Mouse (Mus musculus) cerebellum, postnatal 36 days (tissue): ENCODE data around the gene Gm11596.
"Not testable (repeated sequence)": the region's sequence is repeated elsewhere in the genome, so short reads cannot be mapped to it uniquely, and the experiment has no call there.

Experiments
- DNase-seq, 2 experiments: peaks; one replicate each; pipeline ENCODE4 v3.0.0; 2021 to 2022; ENCODE audit warnings: mixed read lengths in 2 of 2

Gm11596 gene

DNA sequence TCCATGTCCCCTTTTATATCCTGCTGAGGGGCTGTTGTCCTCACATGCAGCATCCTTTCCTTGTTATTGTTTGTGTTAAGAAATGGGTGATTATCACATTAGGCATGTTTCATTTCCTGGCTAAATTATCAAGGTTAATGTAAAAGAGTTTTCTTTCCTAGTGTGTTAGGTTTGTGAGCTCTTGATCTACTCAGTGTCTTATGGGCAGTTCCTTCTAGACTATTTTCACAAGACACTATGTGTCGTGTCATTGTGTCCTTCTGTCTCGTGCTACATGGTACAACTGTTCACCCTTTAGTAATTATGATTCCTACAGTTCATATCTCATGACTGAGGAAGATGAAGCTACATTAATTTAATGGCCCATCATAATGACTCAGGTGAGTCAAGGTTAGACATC, at the start of gene Gm11596:
Gm11596 (minus strand) TSS at position 101 of the 400 bp plus-strand sequence.
- DNase-seq: no peak

DNA sequence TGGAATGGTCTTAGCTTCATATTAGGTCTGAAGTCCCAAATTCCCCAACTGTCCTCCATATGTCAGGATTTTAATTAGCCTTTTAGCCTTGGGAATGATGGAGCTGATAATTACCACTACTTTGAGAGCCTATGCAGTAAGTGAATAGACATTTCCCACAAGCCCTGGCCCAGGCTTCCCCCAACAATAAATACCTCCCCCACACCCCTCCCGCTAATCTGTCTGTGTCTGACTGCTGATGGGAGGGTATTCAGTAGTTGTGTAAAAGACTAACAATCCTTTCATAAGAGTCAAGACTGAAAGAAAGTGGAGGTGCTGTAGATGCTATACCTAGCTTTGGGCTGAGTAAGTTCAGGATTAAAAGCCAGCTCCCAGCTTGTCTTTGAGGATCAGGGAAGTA, 48.9 kb upstream of the Gm11596 start:
- no peak for DNase-seq

- no peak for DNase-seq
Observed at GRCm38 (mm10) chr11:99837966-99838365, 44.7 kb upstream of the Gm11596 start, which contains the start of gene 2300003K06Rik. Gene 2300003K06Rik, minus strand, starts transcription at chr11:99838066.

- not testable (repeated sequence) for DNase-seq
Observed at GRCm38 (mm10) chr11:99815566-99815965, 22.3 kb upstream of the Gm11596 start, which contains the start of gene Gm11564. Gene Gm11564, minus strand, starts transcription at chr11:99815666.

DNA sequence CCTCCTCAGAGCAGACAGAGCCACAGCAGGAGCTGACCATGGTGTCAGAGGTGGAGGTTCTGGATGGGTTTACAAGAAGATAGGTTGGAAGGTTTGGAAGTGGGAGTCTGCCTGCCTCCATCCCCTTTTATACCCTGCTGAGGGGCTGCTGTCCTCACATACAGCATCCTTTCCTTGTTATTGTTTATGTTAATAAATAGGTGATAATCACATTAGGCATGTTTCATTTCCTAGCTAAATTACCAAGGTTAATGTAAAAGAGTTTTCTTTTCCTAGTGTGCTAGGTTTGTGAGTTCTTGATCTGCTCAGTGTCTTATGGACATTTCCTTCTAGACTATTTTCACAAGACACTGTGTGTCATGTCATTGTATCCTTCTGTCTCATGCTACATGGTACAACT, 16.5 kb upstream of the Gm11596 start, which contains the start of gene Krtap4-13:
Krtap4-13 (minus strand) TSS at position 101 of the 400 bp plus-strand sequence.
- DNase-seq: not testable (repeated sequence)

GRCm38 (mm10) chr11:99804346-99804745, 11.1 kb upstream of the Gm11596 start, which contains the start of gene Gm11554:
Gene Gm11554, minus strand, starts transcription at chr11:99804446.
- not testable (repeated sequence) for DNase-seq

GRCm38 (mm10) chr11:99798832-99799231, 5.6 kb upstream of the Gm11596 start, which contains the start of gene Gm11569:
Gene Gm11569, minus strand, starts transcription at chr11:99798932.
- DNase-seq: not testable (repeated sequence)

DNA sequence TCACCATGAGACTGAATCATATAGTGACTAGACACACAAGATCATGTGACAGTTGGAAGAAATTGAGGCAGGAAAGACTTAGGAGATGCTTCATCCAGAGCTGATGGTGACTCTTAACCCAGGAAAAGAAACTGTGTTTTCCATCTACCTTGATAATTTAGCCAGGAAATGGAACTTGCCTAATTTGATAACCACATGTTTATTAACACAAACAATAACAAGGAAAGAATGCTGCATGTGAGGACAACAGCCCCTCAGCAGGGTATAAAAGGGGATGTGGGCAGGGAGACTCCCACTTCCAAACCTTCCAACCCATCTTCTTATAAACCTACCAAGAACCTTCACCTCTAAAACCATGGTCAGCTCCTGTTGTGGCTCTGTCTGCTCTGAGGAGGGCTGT, 8.4 kb downstream of the Gm11596 start, which contains the start of gene Krtap4-9:
Krtap4-9 (plus strand) TSS at position 301 of the 400 bp plus-strand sequence.
- not testable (repeated sequence) for DNase-seq

- DNase-seq: no peak
Observed at GRCm38 (mm10) chr11:99780604-99781003, 12.7 kb downstream of the Gm11596 start, which contains the start of gene Krtap4-8. Gene Krtap4-8, minus strand, starts transcription at chr11:99780704.

GRCm38 (mm10) chr11:99778401-99778800, 14.9 kb downstream of the Gm11596 start:
- DNase-seq: no peak

GRCm38 (mm10) chr11:99772813-99773212, 20.5 kb downstream of the Gm11596 start, which contains the start of gene Gm11595:
Gene Gm11595, minus strand, starts transcription at chr11:99772913.
- not testable (repeated sequence) for DNase-seq

DNA sequence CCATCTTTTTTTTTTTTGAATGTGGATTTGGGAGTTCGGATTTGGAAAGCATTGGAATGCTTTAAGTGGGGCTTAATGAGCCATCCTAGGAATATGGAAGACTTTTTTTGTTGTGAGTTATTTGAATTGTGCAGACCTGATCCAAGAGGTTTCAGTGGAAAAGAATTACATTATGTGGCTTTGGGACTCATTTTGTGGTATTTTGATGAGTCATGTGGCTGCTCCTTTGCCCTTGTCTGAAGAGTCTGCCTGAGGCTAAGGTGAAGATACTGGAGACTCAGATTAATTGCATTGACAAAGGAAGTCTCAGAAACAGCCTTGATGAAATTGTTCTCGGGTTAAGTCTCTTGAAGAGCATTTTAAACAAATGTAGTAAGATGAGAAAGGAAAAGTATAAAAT, 24.9 kb downstream of the Gm11596 start:
- no peak for DNase-seq

DNA sequence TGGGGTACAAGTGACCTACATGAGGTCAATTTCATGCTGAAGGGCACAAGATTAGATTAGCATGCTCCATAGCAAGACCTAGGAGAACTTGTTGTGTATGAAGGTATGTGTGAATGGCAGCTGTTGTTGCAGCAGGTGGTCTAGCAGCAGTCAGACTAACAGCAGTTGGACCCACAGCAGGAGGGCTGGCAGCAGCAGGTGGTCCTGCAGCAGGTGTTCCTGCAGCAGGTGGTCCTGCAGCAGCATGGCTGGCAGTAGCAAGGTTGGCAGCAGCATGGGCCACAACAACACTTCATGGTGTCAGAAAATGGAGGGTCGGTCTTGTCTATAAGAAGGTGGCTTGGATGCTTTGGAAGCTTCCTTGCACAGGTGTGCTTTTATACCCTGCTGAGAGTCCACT, 34.4 kb downstream of the Gm11596 start:
- no peak for DNase-seq

GRCm38 (mm10) chr11:99743985-99744384, 49.3 kb downstream of the Gm11596 start:
- DNase-seq: no peak
